Mouse (Mus musculus): ENCODE results near the gene Opcml.

Gene Opcml

DNA sequence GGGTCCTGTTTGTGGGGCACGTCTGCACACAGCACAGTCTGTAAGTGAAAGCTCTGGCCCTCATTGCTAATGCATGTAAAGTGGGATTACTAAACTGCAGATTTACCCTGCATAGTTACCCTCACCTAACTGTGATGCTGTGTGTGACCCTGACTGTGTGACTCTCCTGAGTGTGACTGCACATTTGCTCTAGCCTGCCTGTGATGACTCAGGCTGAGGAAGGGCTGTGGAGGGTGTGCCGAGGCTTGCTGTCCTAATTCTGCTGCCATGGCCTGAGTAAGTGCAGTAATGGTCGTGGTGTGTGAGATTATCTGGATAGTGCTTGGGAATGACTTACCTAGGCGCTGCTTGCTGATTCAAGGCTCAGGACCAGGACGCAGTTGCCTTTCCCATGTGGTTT is 52.2 kb downstream of the Opcml start:
- no peak for DNase-seq (ENCODE audit: low read depth, low spot score)

DNA sequence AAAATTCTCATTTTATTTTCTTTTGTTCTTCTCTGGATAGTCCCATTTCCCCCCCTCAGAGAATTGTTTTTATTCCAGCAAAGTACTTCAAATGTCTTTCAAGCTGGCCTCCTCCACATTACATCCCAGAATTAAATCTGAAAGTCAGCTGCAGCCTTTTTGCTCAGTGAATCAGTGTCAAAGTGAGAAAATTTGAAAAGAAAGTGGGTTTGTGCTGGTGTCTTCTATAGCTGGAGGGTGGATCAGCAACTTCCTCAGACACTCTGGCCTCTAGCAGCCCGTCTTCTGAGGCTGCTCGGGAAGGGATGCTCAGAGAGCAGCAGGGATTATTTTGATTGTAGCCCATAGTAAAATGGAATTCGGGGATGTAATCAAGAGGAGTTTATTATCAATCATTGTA is 81.0 kb downstream of the Opcml start:
- no peak for DNase-seq (ENCODE audit: low read depth, low spot score)

DNA sequence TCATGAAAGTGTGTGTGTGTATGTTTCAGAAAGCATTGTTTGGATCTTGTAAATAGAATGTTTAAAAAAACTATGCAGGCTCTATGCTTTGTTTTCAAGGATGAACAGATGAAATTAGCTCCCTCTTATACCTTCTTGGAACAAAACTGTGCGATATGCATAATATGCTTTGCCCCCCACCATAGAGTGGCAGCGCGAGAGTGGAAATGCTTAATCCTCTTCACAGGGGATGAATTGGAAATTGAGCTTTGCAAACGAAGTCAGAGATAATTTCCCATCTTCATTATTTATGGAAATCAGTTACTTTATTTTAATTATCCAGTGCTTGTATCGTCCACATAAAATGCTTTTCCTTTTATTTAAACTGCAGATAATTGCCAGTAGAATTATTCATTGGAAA is 99.1 kb downstream of the Opcml start:
- no peak for DNase-seq (ENCODE audit: low read depth, low spot score)

DNA sequence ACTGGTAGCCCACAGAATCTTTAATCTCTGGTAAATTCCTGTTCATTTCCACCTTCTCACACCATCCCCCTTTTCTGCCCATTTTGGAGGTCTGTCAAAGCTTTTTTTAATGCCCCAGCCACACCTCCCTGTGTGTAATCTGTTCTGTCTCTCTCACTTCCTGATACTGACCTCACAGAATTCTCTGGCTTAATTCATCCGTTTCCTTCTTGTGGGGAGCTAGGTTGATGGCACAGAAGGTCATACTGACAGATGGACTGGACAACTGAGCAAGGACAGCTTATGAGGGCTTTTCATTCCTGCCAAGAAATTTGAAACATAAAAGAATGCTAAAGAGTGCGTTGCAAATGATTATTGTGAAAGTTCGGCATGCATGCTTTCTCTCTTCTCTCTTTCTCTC is 126.7 kb downstream of the Opcml start:
- DNase-seq (ENCODE audit: low read depth, low spot score) = no peak

DNA sequence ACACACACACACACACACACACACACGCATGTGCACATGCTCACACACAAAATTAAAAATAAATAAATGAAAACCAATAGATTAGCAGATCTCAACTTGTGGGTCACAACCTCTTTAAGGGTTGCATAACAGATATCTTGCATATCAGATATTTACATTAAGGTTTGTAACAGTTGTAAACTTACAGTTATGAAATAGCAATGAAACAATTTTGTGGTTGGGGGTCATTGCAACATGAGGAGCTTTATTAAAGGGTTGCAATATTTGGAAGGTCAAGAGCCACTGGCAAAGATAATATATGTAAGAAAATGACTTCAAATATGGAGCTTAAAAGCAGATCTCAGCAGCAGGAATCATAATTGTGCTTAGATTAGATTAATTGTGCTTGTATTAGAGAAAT is 132.9 kb downstream of the Opcml start:
- DNase-seq (ENCODE audit: low read depth, low spot score) = no peak

DNA sequence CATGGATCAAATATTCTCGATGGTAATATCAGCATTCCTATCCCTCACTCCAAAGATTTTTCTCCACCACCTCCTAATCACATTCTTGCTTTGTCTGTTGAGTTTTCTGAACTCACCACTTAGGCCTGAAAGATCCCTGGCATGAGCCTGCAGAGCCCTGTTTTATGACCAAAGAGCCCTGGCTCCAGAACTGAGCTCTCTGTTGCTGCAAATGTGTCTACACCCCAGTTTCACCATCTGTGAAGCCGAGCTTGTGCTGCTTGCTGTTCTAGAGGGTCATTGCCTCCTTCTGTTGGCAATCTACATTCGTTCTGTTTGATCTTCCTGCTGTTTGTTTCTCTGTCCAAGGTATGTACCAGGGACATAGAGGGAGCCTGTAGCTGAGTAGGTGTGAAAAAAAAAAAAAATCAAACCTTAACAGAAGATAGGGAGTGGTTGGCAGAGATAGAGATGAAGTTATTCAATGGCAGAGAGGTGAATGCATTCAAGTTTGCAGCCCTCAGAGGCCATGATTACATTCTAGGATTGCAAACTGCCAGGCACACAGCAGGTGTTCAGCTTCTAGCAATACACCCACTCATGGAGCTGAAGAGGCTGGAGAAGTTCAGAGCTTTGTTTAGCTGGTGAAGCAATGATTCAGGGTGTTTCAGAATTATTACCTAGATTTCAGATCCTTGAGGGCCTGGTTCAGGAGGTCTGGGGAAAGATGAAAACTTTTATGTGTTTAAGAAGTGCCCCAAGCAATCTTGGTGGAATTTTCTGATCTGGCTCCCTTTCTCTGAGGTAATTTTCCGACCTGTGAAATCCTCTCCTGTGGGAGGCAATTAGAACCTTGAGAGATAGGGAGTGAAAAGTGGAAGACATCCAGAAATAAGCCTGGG is 133.6 kb downstream of the Opcml start:
- DNase-seq (ENCODE audit: low read depth, low spot score) = no peak

DNA sequence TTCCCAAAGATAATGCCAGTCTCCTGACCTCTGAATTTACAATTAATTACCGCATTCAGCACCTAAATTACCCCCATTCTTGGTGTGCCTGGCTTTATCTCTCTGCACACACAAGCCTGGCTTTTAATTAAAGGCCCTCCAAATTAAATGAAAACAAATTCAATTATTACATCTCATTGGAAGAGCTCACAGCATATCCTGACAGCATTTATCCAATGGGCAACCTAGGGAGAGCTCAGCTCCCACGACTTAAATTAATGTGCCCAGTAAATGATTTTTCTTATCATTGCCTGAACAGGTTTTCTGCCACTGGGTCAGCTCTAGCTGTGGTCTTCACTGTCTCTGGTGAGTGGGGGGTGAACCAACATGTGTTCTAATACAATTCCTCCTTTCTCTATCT is 135.1 kb downstream of the Opcml start:
- DNase-seq (ENCODE audit: low read depth, low spot score) = no peak

DNA sequence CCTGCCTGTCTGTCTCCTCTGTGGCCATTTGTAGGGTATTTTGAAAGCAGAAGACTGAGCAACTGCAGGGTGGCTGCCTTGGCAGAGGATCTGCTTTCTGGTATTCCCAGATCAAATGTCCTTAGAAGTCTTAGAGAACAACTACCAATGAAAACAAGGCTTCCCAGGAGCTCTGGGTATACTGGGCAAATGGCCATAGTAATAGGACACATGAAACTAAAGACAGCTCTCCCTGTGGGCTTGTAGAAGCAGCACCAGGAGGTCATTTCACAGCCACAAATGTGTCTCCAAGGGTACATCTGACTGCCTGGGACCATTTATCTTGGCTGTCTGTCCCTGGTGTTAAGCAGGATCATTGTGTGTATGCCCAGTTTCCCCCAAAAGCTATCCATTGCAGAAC is 146.7 kb downstream of the Opcml start:
- DNase-seq (ENCODE audit: low read depth, low spot score) = no peak

DNA sequence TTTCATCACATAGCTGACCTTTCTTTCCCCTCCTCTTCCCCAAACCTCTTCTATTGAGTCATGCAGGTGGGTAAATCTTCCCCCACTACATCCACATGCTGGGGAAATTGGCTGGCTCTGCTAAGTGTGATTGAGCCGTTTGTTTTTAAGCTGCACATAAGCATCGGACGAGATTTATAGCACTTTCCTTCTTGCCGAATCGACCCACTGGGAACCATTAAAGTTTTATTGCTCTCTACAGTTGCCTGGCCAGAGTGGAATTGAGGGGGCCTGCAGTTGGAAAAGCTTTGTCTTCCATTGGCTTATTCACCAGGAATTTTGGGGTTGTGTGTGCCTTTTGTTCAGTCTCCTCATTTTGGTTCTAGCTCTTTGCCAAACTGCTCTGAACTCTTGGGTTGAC is 147.1 kb downstream of the Opcml start:
- no peak for DNase-seq (ENCODE audit: low read depth, low spot score)

DNA sequence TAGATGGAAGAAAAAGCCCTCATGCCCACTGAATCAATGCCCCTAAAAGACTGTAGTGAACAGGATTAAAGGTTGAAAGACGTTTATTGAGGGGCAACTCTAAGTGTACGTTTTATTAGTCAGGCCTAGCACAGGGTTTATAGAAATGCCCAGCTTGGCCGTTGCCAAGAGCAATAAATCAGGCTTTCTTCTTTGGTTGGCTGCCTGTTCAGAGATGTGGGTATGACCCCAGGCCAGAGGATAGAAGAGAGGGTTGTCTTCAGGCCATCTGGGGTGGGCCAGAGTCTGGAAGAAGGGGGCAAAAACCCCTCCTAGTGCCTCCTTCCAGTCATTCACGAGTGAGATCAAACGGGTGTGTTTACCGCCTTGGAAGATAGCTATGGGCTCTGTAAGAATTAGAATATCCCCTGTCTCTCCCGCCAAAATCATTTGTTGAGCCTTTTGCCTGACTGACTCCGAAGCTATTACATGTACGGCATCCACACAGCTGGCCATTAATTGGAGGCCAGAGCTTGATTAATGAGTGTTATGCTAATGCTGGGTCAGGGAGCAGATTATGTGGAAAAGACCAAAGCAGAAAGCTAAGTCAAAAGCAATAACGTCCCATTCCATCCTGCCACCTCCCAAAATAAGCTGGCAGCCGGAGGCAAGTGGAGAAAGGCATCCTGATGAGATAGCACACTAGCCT is 154.9 kb downstream of the Opcml start:
- no peak for DNase-seq (ENCODE audit: low read depth, low spot score)

DNA sequence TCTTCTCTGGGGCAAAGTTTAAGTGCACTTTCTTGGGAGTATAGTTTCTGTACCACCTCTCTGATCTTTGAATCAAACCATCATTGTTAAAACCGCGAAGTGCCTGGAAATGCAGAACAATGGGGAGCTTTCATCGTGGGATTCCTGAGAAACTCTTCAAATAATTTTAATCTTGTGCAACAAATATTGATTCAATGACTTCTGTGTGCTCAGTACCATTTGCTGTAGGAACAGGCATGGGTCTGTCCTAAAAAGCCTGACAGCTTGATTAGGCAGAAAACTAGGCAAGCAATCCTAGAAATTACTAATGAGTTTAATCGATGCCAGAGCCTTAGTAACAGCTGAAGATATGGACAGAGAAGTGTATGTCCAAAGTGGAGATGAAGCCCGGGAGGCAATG is 160.5 kb downstream of the Opcml start:
- DNase-seq (ENCODE audit: low read depth, low spot score) = no peak

DNA sequence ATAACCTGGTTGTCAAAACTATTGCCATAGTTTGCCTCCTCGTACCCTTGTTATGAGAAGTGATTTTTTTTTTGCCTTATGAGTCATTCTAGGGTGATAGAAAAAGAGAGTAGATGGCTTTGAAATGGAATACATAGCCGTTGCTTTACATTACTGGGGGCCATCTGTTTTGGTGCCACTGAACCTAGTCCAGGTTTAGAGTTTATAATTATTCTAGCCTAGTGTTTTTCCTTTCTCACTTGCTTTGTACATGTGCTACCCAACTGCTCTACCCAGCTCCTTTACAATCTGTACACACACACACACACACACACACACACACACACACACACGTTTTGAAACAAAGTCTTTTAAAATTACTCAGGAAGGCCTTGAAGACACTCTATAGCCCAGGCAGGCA is 171.1 kb downstream of the Opcml start:
- no peak for DNase-seq (ENCODE audit: low read depth, low spot score)

DNA sequence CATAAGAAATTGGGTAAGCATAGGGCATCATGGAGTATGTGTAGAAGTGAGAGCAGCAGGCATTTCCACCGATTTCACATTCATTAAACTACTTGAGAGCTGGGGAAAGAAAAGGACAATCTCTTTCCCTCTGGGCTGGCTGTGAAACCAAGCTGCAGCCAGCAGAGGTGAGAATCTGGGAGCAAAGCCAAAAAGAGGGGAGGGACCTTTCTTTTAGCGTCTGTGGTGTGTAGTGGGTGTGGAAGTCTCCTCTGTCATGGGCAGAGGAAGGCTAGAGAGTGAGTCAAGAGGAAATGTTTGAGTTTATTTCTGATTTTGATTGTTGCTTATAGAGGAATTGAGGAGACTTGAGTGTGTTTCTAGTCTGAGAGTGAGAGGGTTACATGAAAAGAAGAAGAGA is 172.8 kb downstream of the Opcml start:
- DNase-seq (ENCODE audit: low read depth, low spot score) = no peak

DNA sequence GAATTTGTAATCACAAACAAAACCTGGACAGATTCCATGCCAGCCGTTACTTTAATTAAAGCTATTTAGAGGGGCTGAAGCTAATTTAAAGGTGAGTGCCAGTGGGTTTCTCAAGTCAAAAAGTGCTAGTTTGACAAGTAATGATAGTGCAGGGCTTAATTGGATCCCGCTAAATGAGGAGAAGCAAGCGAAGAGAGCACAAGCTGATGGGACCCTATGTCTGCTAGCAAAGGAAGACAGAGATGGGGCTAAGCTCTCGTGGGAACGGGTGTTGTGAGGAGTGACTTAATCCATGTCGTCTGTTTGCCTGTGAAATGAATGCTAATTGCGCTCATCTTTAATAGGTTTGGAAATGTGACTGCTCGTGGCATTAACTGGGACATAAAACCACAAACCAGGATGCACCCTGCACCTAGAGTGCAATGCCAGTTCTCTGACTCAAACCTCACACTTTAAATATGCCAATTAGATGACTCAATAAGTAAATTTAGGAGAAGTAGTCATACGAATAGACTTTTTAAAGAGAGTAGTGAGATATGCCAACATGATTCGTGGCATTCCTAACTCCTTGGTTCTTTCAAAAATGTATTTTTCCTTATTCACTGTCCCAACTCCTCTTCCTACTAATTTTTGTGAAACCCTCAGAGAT is 174.5 kb downstream of the Opcml start:
- no peak for DNase-seq (ENCODE audit: low read depth, low spot score)

DNA sequence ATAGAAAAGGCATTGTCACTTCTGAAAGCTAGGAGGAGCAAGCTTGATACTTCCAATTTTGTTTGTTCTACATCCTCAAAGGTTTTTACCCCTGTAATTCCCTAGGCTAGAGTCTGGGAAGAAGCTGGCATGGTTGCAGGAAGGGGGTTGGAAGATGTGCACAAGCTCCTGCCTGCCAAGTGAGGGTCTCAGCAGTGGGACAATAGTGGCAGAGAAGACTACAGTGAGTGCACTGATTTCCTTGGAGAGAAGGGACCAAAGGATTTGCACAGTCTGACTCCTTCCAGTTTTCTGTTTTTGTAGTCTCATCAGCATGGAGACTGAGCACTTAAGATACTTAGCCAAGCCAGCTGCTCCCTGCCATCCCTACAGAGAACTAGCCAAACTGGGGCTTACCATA is 177.7 kb downstream of the Opcml start:
- no peak for DNase-seq (ENCODE audit: low read depth, low spot score)

DNA sequence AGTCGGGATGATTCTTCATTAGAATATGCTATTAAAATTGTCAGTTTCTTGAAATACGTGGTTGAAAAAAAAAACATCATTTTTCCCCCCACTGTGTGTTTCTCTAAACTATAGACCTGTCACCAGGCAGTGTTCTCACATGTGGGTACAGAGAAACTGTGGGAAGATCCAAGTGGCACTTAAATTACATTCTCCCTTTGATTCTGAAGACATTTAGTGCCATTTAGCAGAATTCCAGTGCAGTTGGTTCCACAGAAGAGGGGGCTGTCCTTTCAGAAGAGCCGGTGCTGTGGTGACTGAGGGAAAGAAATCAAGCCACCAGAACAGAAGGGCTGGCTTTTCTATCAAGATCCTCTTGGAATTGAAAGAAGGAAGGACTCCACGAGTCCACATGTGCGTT is 181.7 kb downstream of the Opcml start:
- DNase-seq (ENCODE audit: low read depth, low spot score) = no peak

DNA sequence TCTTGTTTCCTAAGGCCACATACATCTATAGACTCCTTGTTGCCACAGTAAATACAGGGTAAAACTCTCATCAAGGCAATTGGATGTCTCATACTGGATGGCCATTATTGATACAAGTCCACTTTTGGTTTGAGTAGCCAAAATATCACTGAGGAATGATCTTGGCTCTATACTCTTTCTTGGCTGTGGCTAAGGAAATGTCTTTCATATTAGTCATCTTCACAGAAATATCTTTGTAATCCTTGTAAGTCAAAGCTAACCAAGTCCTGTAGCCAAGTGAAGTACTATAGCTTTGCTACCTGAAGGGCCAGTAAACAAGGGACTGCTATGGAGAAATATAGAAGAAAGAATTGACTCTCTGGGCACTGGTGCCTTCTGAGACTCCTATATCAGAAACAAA is 192.0 kb downstream of the Opcml start:
- DNase-seq (ENCODE audit: low read depth, low spot score) = no peak

DNA sequence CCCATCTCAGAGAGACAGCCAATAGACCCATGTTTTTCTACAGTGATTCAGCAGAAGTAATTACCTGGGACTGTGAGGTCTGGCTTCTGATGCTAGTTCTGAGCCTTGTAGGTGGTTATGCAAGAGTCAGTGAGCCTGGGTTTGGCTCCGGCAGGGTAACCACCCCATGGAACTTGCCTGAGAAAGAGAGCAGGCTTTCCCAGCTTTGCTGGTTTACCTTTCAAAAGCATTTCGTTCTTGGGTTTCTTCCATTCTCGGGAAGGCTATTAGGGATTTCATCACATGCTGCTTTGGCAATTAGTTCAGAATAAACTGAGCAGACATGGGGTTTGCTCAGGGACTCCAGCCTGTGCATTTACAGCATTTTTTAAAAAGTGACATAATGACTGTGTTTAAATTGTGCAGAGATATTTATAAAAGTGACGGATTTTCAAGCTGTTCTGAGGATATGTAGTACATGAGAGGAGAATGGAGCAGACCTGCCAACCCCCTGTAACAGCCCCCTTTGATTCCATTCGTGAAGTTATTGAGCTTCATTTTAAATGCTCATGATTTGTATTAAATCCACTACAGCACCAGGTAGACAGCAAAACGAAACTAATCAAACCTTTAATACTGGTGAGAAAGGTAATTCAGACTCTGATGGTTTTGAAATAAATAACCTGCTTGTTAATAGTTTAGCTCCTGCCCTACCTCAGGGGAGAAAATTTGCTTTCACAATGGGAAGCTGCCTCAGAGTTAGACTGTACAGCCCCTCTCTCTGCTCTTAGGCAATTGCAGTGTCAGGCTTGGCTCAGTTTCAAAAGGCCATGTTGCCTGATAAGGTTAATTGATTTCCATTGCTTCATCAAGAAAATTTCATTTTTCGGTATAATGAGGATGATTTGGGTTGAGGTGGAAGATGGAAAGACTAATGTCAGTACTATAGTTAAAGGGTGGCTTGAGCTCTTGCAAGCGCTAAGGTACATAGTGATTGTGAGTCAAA is 196.3 kb downstream of the Opcml start:
- no peak for DNase-seq (ENCODE audit: low read depth, low spot score)

DNA sequence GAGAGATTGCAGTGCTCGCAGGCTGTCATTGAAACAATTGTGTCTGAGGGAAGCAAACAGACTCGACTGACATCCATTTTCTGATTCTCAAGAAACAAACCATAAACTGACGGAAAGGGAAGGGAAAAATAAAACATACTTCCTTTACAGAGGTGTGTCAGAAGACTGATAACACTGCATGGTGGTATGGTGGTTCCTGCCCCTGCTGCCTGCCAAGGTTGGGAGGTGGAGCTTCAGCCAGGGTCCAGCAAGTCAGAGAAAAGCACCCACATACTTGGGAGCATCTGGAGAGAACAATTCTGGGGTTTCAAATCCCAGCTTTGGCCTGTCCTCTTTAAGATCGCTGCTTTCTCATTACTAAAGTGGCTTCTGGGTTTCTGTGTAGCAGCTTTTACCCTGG is 201.0 kb downstream of the Opcml start:
- DNase-seq (ENCODE audit: low read depth, low spot score) = no peak

DNA sequence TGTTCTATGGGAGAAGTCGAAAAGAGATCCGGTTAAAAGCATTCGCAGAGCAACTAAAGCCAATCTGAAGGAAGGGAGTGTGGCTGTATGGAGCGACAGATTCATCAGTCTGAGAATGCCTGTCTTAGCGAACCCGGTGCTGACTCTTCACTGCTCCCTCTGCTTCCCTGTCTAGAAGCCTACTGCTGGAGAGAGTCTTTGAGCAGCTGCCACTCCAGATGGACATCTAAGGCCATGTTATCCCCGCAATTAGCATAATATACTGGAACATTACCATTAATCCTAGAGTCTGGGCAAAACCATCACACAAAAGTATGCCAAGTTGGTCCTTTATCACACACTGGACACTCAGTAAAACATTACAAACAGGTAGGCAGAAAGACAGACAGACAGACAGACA is 206.0 kb downstream of the Opcml start:
- no peak for DNase-seq (ENCODE audit: low read depth, low spot score)

DNA sequence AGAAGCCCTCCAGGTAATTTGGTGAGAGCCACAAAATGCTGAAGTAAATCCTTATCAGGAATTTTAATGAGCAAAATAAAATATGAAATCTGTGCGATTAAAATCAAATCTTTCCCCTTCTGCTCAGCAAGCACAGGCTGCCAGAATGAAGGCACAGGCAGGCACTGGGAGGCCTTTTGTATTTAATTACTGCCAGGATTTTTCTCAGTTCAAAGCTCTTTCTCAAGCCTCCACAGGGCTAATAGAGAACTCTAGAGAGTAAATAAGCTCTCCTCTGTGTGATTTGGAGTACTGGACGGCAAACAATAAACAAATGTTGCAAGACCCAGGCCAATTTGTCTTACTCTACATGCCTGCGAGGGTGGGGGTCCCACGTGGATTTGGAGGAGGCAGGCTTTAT is 208.2 kb downstream of the Opcml start:
- no peak for DNase-seq (ENCODE audit: low read depth, low spot score)

DNA sequence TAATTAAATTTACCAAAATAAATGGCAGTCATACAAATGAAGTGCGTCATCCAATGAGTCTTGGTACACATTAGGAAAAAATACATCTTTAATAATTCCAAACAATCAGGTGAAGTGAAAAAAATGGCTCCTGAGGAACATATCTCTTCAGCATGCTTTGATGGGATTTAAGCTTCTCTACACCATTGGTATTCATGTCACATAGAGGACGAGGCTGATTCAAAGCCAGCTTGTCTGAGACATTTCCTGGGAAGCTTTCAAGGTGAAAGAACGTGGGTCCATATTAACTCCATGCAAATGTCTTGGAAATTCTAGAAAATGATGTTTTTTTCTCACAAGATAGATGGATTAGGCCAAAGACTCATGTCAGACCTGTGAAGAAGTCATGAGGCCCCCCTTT is 212.6 kb downstream of the Opcml start:
- no peak for DNase-seq (ENCODE audit: low read depth, low spot score)

All from R1 (cell line).